Mouse (Mus musculus) lung, adult 2 months (tissue): ENCODE results near the gene Bpifc. TPM values are rescaled to one million over a fixed set of nuclear protein-coding genes. Genes with fewer than 3 reads are reported as not detected.

ENCODE experiments used
- DNase-seq: peaks from one replicate; pipeline ENCODE4 v3.0.0; 2022
- H3K4me1 ChIP-seq: fragments of 200-500 bp; 2 replicates; pipeline ENCODE4 v1.6.1; 2011; ENCODE audit warnings: low read length; ENCODE audit not compliant: control insufficient read depth, insufficient read depth
- H3K4me3 ChIP-seq: fragments of 200-500 bp; replicated peaks from 2 replicates; pipeline ENCODE3; 2011; ENCODE audit warnings: low read depth, mild to moderate bottlenecking, control low read depth, low read length; ENCODE audit errors: extremely low read depth
- CTCF ChIP-seq: fragments of 200-500 bp; IDR thresholded peaks from 2 replicates; pipeline ENCODE4 v1.5.1; 2011; ENCODE audit warnings: mild to moderate bottlenecking, low read length, control low read depth; ENCODE audit not compliant: insufficient read depth
- POLR2A ChIP-seq: fragments of 200-500 bp; IDR thresholded peaks from 2 replicates; pipeline ENCODE4 v1.6.1; 2011; ENCODE audit warnings: low read depth, mild to moderate bottlenecking, control low read depth, low read length, borderline replicate concordance; ENCODE audit errors: extremely low read depth
- WGBS: fragments of 180-500 bp; shearing (Covaris S2); methylation state at CpG from one replicate; pipeline ENCODE4 v1.1.7; 2018; 5-methylcytosine and 5-hydroxymethylcytosine counted together
- polyA plus RNA-seq: library from polyadenylated mRNA; depleted of rRNA; stranded (reverse); fragments of >200 nt; gene quantifications from 2 replicates; pipeline ENCODE4 v1.2.3, GENCODE M21; 2012; rRNA removed

The Bpifc gene
- polyA plus RNA-seq, 1 experiment, result 2.9 TPM

- 42% methylated on average over 11 of the region's 11 CpGs for whole genome bisulfite sequencing
- H3K4me3 ChIP-seq, result no peak overlapping the region
- DNase-seq, result no peak
These were observed 82.5 kb downstream of the Bpifc start for GRCm38 (mm10) chr10:85929208-85929591.

GRCm38 (mm10) chr10:85928499-85929207 is 83.0 kb downstream of the Bpifc start:
- peak; percentile 63 for DNase-seq
- Histone ChIP-seq H3K4me3 (peak overlapping the region; percentile 33), H3K4me1 (no peaks in the 10 kb centered on the region)
- TF ChIP-seq POLR2A (no peak), CTCF (0 out of 2 replicates have a peak, but pooled peaks have one; percentile 13)
- WGBS, result 2% methylated on average over 63 of the region's 63 CpGs

More at GRCm38 (mm10) chr10:85929208-85929591, 82.5 kb downstream of the Bpifc start:
- TF ChIP-seq POLR2A (no peak), CTCF (no peak)
- H3K4me1 ChIP-seq, result no peaks in the 10 kb centered on the region

GRCm38 (mm10) chr10:85927676-85928445 is 83.8 kb downstream of the Bpifc start, which contains the start of gene Ascl4:
Gene Ascl4 (plus strand): TSS chr10:85927681.
- DNase-seq, result peak; percentile 23
- WGBS, result 2% methylated on average over 23 of the region's 23 CpGs
- Histone ChIP-seq H3K4me1 (no peaks in the 10 kb centered on the region), H3K4me3 (peak within 1 kb of the TSS; percentile 33)
- TF ChIP-seq CTCF (no peak), POLR2A (no peak)

GRCm38 (mm10) chr10:85916498-85917309 is 95.0 kb downstream of the Bpifc start, which contains the start of gene Prdm4:
Gene Prdm4 (minus strand): TSS chr10:85917142.
- H3K4me3 ChIP-seq, result peak within 1 kb of the TSS; percentile 89
- H3K4me1 ChIP-seq, result peaks cover 5% of the 10 kb centered on the region; the same call in 1 of the 2 replicates
- TF ChIP-seq POLR2A (no peak), CTCF (no peak)
- peak; percentile 92 for DNase-seq
- under 1% methylated on average over 90 of the region's 90 CpGs for WGBS

Other genes starting within 250 kb of the Bpifc start
- gene Pwp1, start 182.4 kb downstream of the Bpifc start, polyA plus RNA-seq, result 5.4 and 9.5 TPM in 2 replicates
- 20.9 and 22.0 TPM in 2 replicates for gene Prdm4, start 94.8 kb downstream of the Bpifc start, polyA plus RNA-seq
- 0.07 and 0.24 TPM in 2 replicates for gene Ascl4, start 84.2 kb downstream of the Bpifc start, polyA plus RNA-seq
- 41.2 and 66.0 TPM in 2 replicates for gene Rtcb, start 54.1 kb downstream of the Bpifc start, polyA plus RNA-seq
- gene Fbxo7, start 10.1 kb upstream of the Bpifc start, polyA plus RNA-seq, result 16.6 and 23.9 TPM in 2 replicates